Mouse (Mus musculus): ENCODE data around the gene Bspry. TPM values are rescaled to one million over a fixed set of nuclear protein-coding genes. Genes with fewer than 3 reads are reported as not detected.

The Bspry gene
- total and polyA plus RNA-seq, 2 experiments from 2014 or later, result 0.84 to 1.5 TPM

- H3K4me3 ChIP-seq (ENCODE audit: low read depth, low read length), result no peak overlapping the region
- H3K4me2 ChIP-seq (ENCODE audit: low read depth, low read length, poor library complexity, severe bottlenecking), result no peak overlapping the region
- ATAC-seq (ENCODE audit: low FRiP score) (no peak), DNase-seq (ENCODE audit: low spot score) (peak; percentile 21)
- WGBS, result 84% methylated on average over 3 of the region's 3 CpGs
- no peak for TF ChIP-seq CTCF (IDR thresholded peaks at IDR 0.05)
- no peaks in the 10 kb centered on the region for H3K27me3 ChIP-seq (ENCODE audit: insufficient read depth, low read length)
- H3K9me3 ChIP-seq (ENCODE audit: low read length), result no peaks in the 10 kb centered on the region
- no peak overlapping the region for H3K27ac ChIP-seq (ENCODE audit: low read depth, low read length)
- H3K36me3 ChIP-seq (ENCODE audit: insufficient read depth, low read length), result peaks cover 33% of the 10 kb centered on the region
- no peak overlapping the region for H3K9ac ChIP-seq (replicated peaks; ENCODE audit: low read length, poor library complexity, severe bottlenecking)
- H3K4me1 ChIP-seq (ENCODE audit: insufficient read depth, low read length), result no peaks in the 10 kb centered on the region
These were observed 20.8 kb upstream of the Bspry start for GRCm38 (mm10) chr4:62459081-62459480.

GRCm38 (mm10) chr4:62460348-62460747 lies 19.5 kb upstream of the Bspry start:
- no peak overlapping the region for H3K4me3 ChIP-seq (ENCODE audit: low read depth, low read length)
- no peak for TF ChIP-seq CTCF (IDR thresholded peaks at IDR 0.05)
- H3K9me3 ChIP-seq (ENCODE audit: low read length), result no peaks in the 10 kb centered on the region
- H3K4me1 ChIP-seq (ENCODE audit: insufficient read depth, low read length), result no peaks in the 10 kb centered on the region
- H3K27me3 ChIP-seq (ENCODE audit: insufficient read depth, low read length), result no peaks in the 10 kb centered on the region
- no peak overlapping the region for H3K4me2 ChIP-seq (ENCODE audit: low read depth, low read length, poor library complexity, severe bottlenecking)
- no peak overlapping the region for H3K9ac ChIP-seq (replicated peaks; ENCODE audit: low read length, poor library complexity, severe bottlenecking)
- ATAC-seq (ENCODE audit: low FRiP score) (no peak), DNase-seq (ENCODE audit: low spot score) (no peak)
- 95% methylated on average over 8 of the region's 8 CpGs for WGBS
- peaks cover 33% of the 10 kb centered on the region for H3K36me3 ChIP-seq (ENCODE audit: insufficient read depth, low read length)
- no peak overlapping the region for H3K27ac ChIP-seq (ENCODE audit: low read depth, low read length)

DNA sequence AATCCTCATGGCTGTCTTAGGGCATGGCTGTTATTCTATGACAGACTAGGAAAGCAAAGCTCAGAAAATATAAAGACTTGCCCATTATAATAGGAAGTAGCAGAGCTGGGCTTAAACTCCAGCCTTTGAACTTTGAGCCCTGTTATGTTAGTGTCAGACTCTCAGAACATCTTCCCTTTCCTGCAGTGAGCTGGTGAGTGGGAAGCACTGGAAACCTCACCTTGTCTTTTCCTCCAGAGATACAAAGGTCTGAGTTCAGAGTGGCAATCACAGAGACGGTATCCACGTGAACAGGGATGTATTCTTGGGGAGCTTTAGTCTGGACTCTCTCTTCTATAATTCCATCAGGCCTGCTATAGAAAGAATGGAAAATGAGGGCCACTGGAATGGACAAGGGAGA lies 16.7 kb upstream of the Bspry start:
- Histone ChIP-seq H3K4me1 (ENCODE audit: insufficient read depth, low read length) (no peaks in the 10 kb centered on the region), H3K36me3 (ENCODE audit: insufficient read depth, low read length) (peaks cover 22% of the 10 kb centered on the region), H3K27ac (ENCODE audit: low read depth, low read length) (no peak overlapping the region), H3K27me3 (ENCODE audit: insufficient read depth, low read length) (no peaks in the 10 kb centered on the region), H3K9ac (replicated peaks; ENCODE audit: low read length, poor library complexity, severe bottlenecking) (no peak overlapping the region), H3K4me2 (ENCODE audit: low read depth, low read length, poor library complexity, severe bottlenecking) (no peak overlapping the region), H3K4me3 (ENCODE audit: low read depth, low read length) (no peak overlapping the region), H3K9me3 (ENCODE audit: low read length) (no peaks in the 10 kb centered on the region)
- ATAC-seq (ENCODE audit: low FRiP score), result no peak
- no peak for DNase-seq (ENCODE audit: low spot score)
- no peak for TF ChIP-seq CTCF (IDR thresholded peaks at IDR 0.05)
- WGBS, result 83% methylated on average over 2 of the region's 2 CpGs

DNA sequence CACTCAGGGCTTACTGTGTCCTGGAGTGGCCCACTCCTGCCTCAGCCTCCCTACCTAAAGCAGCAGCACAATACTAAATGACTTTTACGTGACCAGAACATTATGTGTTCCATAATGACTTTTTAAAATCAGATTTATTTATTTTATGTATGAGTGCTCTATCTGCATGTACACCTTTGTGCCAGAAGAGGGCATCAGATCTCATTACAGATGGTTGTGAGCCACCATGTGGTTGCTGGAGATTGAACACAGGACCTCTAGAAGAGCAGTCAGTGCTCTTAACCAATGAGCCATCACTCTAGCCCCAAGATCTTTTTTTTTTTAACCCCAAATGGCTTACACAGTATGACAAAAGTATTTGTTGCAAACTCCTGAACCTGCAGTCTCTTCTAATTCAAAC lies 11.7 kb upstream of the Bspry start:
- peak; percentile 46 for TF ChIP-seq CTCF (IDR thresholded peaks at IDR 0.05)
- Histone ChIP-seq H3K9me3 (ENCODE audit: low read length) (no peaks in the 10 kb centered on the region), H3K27me3 (ENCODE audit: insufficient read depth, low read length) (no peaks in the 10 kb centered on the region), H3K4me2 (ENCODE audit: low read depth, low read length, poor library complexity, severe bottlenecking) (no peak overlapping the region), H3K27ac (ENCODE audit: low read depth, low read length) (no peak overlapping the region), H3K36me3 (ENCODE audit: insufficient read depth, low read length) (no peaks in the 10 kb centered on the region; the same call in 1 of the 2 replicates), H3K4me1 (ENCODE audit: insufficient read depth, low read length) (no peaks in the 10 kb centered on the region), H3K4me3 (ENCODE audit: low read depth, low read length) (no peak overlapping the region), H3K9ac (replicated peaks; ENCODE audit: low read length, poor library complexity, severe bottlenecking) (no peak overlapping the region)
- no peak for ATAC-seq (ENCODE audit: low FRiP score)
- 95% methylated on average over 1 of the region's 1 CpGs for WGBS
- no peak for DNase-seq (ENCODE audit: low spot score)

GRCm38 (mm10) chr4:62470598-62471051 lies 9.2 kb upstream of the Bspry start, which contains the start of gene Wdr31:
Gene Wdr31 (minus strand): TSS chr4:62470896.
- DNase-seq (ENCODE audit: low spot score) (peak; percentile 83), ATAC-seq (ENCODE audit: low FRiP score) (peak; percentile 94)
- H3K27me3 ChIP-seq (ENCODE audit: insufficient read depth, low read length), result no peaks in the 10 kb centered on the region
- H3K27ac ChIP-seq (ENCODE audit: low read depth, low read length), result peak within 1 kb of the TSS; percentile 77
- no peaks in the 10 kb centered on the region for H3K4me1 ChIP-seq (ENCODE audit: insufficient read depth, low read length)
- H3K4me3 ChIP-seq (ENCODE audit: low read depth, low read length), result peak within 1 kb of the TSS; percentile 63
- WGBS, result 1% methylated on average over 30 of the region's 30 CpGs
- H3K4me2 ChIP-seq (ENCODE audit: low read depth, low read length, poor library complexity, severe bottlenecking), result peak within 1 kb of the TSS; percentile 58
- H3K9me3 ChIP-seq (ENCODE audit: low read length), result no peaks in the 10 kb centered on the region
- no peak for TF ChIP-seq CTCF (IDR thresholded peaks at IDR 0.05)
- no peaks in the 10 kb centered on the region; the same call in 1 of the 2 replicates for H3K36me3 ChIP-seq (ENCODE audit: insufficient read depth, low read length)
- peak within 1 kb of the TSS; percentile 69 for H3K9ac ChIP-seq (replicated peaks; ENCODE audit: low read length, poor library complexity, severe bottlenecking)

DNA sequence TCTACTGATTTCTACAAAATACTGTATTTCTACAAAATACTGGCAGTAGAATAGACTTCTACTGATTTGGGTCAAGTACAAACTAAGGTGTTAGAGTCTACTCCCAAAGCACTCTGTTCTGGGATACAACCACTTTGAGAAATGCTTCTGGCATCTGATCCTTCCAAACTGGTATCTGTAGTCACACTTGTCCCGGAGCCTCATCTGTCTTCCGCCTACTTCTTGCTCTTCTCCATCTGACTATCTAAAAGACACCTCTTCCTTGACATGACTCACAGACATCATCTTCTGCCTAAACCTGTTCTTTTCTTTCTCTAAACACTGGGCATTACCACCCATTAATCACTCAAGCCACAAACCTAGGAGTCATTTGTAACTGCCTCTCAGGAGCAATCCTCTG lies 7.8 kb upstream of the Bspry start:
- Histone ChIP-seq H3K9me3 (ENCODE audit: low read length) (no peaks in the 10 kb centered on the region), H3K27me3 (ENCODE audit: insufficient read depth, low read length) (0 out of 2 replicates have a peak, but pooled peaks cover 4% of the 10 kb centered on the region), H3K4me3 (ENCODE audit: low read depth, low read length) (no peak overlapping the region), H3K27ac (ENCODE audit: low read depth, low read length) (no peak overlapping the region), H3K4me1 (ENCODE audit: insufficient read depth, low read length) (no peaks in the 10 kb centered on the region), H3K36me3 (ENCODE audit: insufficient read depth, low read length) (no peaks in the 10 kb centered on the region), H3K4me2 (ENCODE audit: low read depth, low read length, poor library complexity, severe bottlenecking) (no peak overlapping the region), H3K9ac (replicated peaks; ENCODE audit: low read length, poor library complexity, severe bottlenecking) (no peak overlapping the region)
- ATAC-seq (ENCODE audit: low FRiP score) (no peak), DNase-seq (ENCODE audit: low spot score) (no peak)
- 97% methylated on average over 2 of the region's 2 CpGs for WGBS
- no peak for TF ChIP-seq CTCF (IDR thresholded peaks at IDR 0.05)

Data from midbrain, postnatal 0 days (tissue).